Mouse (Mus musculus): ENCODE data around the gene Gabrb1. TPM values are rescaled to one million over a fixed set of nuclear protein-coding genes. Genes with fewer than 3 reads are reported as not detected.

Gene Gabrb1
- total RNA-seq, 2 experiments from 2014 or later, result under 0.01 TPM; not detected in 1

Other genes starting within 250 kb of the Gabrb1 start
- not detected in 2 replicates for gene Cox7b2, start 109.9 kb upstream of the Gabrb1 start, total RNA-seq (2015)
- not detected in 2 replicates for gene Cox7b2, start 109.9 kb upstream of the Gabrb1 start, total RNA-seq (2017)
- not detected in 2 replicates for gene Gabra4, start 195 bp downstream of the Gabrb1 start, total RNA-seq (2015)
- gene Gabra4, start 195 bp downstream of the Gabrb1 start, total RNA-seq (2017), result not detected in 2 replicates